Mouse (Mus musculus) heart, adult 2 months (tissue): ENCODE measurements around the gene Celf2.

Experiments
- CTCF ChIP-seq: fragments of 200-600 bp; IDR thresholded peaks from 2 replicates; pipeline ENCODE4 v1.8.1; 2022; ENCODE audit warnings: antibody characterized with exemption, mild to moderate bottlenecking, moderate library complexity
- POLR2A ChIP-seq: fragments of 200-500 bp; IDR thresholded peaks from 2 replicates; pipeline ENCODE4 v1.6.1; 2011; ENCODE audit warnings: mild to moderate bottlenecking, low read depth, low read length, control low read depth; ENCODE audit not compliant: insufficient read depth

DNA sequence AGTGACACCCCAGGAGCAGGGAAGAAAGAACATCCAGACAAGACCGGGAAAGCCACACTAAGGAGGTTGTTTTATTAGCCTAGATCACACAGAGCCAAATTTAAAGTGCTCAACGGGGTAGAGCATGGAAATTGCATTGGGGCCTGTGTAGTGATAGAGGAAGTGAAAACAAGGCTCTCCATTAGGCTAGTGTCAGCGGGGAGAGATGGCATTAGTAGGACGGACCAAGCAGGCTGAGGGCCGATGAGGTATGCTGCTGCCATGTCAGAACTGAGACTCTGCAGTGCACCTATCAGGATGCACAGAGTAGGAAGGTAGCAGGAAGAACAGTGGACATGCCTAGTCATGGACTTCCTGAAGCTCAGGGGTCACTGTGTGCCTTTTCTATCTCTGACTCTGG lies 929.3 kb downstream of the Celf2 start:
- TF ChIP-seq POLR2A (no peak), CTCF (no peak)
